Mouse (Mus musculus) CH12.LX (cell line): Measurements from ENCODE around the gene Aebp2.

Experiments
- CTCF ChIP-seq, 2 experiments: IDR thresholded peaks in 1 of 2; conservative IDR thresholded peaks in 1 of 2; 2 replicates each; pipeline ENCODE4 v1.5.1; 2011 to 2012; ENCODE audit warnings: low read depth in 2 of 2, low read length in 2 of 2, improper control_type of control experiment in 1 of 2, inconsistent platforms in 1 of 2, mild to moderate bottlenecking in 1 of 2, moderate library complexity in 1 of 2
- EP300 ChIP-seq: IDR thresholded peaks from 2 replicates; pipeline ENCODE4 v1.6.1; 2011; ENCODE audit warnings: low read length, improper control_type of control experiment

GRCm38 (mm10) chr6:140633616-140634015 is 11.2 kb downstream of the Aebp2 start:
- TF ChIP-seq EP300 (no peak), CTCF (conservative IDR thresholded peaks at IDR 0.05 in 1 of 2, IDR thresholded peaks at IDR 0.05 in 1 of 2; ENCODE audit: low read depth in 2 of 2, low read length in 2 of 2) (no peak)
